Mouse (Mus musculus) heart, adult 2 months (tissue): ENCODE measurements around the gene Rreb1. TPM values are rescaled to one million over a fixed set of nuclear protein-coding genes. Genes with fewer than 3 reads are reported as not detected.
A peak's percentile ranks its signal among the peaks of the same experiment; 100 is the strongest.

Experiments
- DNase-seq, 2 experiments: peaks; one replicate each; pipeline ENCODE4 v3.0.0; 2021
- H3K27ac ChIP-seq: fragments of 200-600 bp; 2 replicates; pipeline ENCODE4 v1.8.1; 2022
- H3K27me3 ChIP-seq: fragments of 200-500 bp; 2 replicates; pipeline ENCODE4 v1.6.1; 2012; ENCODE audit warnings: mild to moderate bottlenecking, low read length, inconsistent platforms, mixed read lengths; ENCODE audit not compliant: control insufficient read depth, insufficient read depth
- H3K36me3 ChIP-seq: fragments of 200-500 bp; 2 replicates; pipeline ENCODE4 v1.6.1; 2012; ENCODE audit warnings: low read length, inconsistent platforms; ENCODE audit not compliant: control insufficient read depth, insufficient read depth
- H3K4me1 ChIP-seq: fragments of 200-500 bp; 2 replicates; pipeline ENCODE4 v1.6.1; 2011; ENCODE audit warnings: low read length; ENCODE audit not compliant: control insufficient read depth, insufficient read depth
- H3K4me3 ChIP-seq: fragments of 200-600 bp; 2 replicates; pipeline ENCODE4 v1.8.1; 2022
- H3K79me2 ChIP-seq: fragments of 200-500 bp; replicated peaks from 2 replicates; pipeline ENCODE4 v1.6.1; 2012; ENCODE audit warnings: mild to moderate bottlenecking, inconsistent platforms, low read length, moderate library complexity, mixed read lengths; ENCODE audit not compliant: control insufficient read depth, insufficient read depth
- H3K9ac ChIP-seq: fragments of 200-500 bp; 2 replicates; pipeline ENCODE4 v1.6.1; 2012; ENCODE audit warnings: low read depth, mild to moderate bottlenecking, control low read depth, inconsistent platforms, low read length, mixed read lengths
- CTCF ChIP-seq: fragments of 200-600 bp; IDR thresholded peaks from 2 replicates; pipeline ENCODE4 v1.8.1; 2022; ENCODE audit warnings: antibody characterized with exemption, mild to moderate bottlenecking, moderate library complexity
- EP300 ChIP-seq: fragments of 200-500 bp; IDR thresholded peaks from 2 replicates; pipeline ENCODE4 v1.6.1; 2011; ENCODE audit warnings: low read depth, low read length, control low read depth; ENCODE audit not compliant: insufficient read depth
- POLR2A ChIP-seq: fragments of 200-500 bp; IDR thresholded peaks from 2 replicates; pipeline ENCODE4 v1.6.1; 2011; ENCODE audit warnings: mild to moderate bottlenecking, low read depth, low read length, control low read depth; ENCODE audit not compliant: insufficient read depth
- WGBS: fragments of 180-500 bp; shearing (Covaris S2); methylation state at CpG from one replicate; pipeline ENCODE4 v1.1.7; 2018; 5-methylcytosine and 5-hydroxymethylcytosine counted together
- intact Hi-C: fragments of 180-260 bp; cut with DNase I; formaldehyde crosslinking; loops from one replicate; pipeline ENCODE4 v1.15.1; 2025
- polyA plus RNA-seq: library from polyadenylated mRNA; depleted of rRNA; stranded (reverse); fragments of >200 nt; gene quantifications from 2 replicates; pipeline ENCODE4 v1.2.3, GENCODE M21; 2012
- total RNA-seq, 2 experiments: library from RNA; stranded (reverse); gene quantifications; 2 replicates each; pipeline ENCODE4 v1.2.3; 2021

Gene Rreb1
- total and polyA plus RNA-seq, 3 experiments: 12.8 to 57.5 (median 34.3) TPM

- intact Hi-C loops: no loop called here
- TF ChIP-seq POLR2A (no peak), EP300 (no peak), CTCF (no peak)
- H3K27ac ChIP-seq: no peak overlapping the region
- WGBS: 54% methylated on average over 6 of the region's 6 CpGs
- H3K9ac ChIP-seq: no peak overlapping the region
- no peak overlapping the region for H3K4me3 ChIP-seq
- H3K4me1 ChIP-seq: peaks cover 2% of the 10 kb centered on the region; the same call in 1 of the 2 replicates
- no peaks in the 10 kb centered on the region for H3K79me2 ChIP-seq
- H3K27me3 ChIP-seq: no peaks in the 10 kb centered on the region
- no peak for DNase-seq
- no peaks in the 10 kb centered on the region for H3K36me3 ChIP-seq
Measured at GRCm38 (mm10) chr13:37802246-37803003, 24.2 kb downstream of the Rreb1 start.

GRCm38 (mm10) chr13:37803244-37803643 lies 25.0 kb downstream of the Rreb1 start:
- WGBS: 87% methylated on average over 5 of the region's 5 CpGs

GRCm38 (mm10) chr13:37804023-37804422 lies 25.8 kb downstream of the Rreb1 start:
- TF ChIP-seq EP300 (no peak), POLR2A (no peak), CTCF (no peak)
- 40% methylated on average over 5 of the region's 5 CpGs for WGBS
- intact Hi-C loops: no loop called here
- no peak for DNase-seq
- H3K27ac ChIP-seq: no peak overlapping the region
- H3K9ac ChIP-seq: no peak overlapping the region
- no peaks in the 10 kb centered on the region for H3K36me3 ChIP-seq
- H3K27me3 ChIP-seq: no peaks in the 10 kb centered on the region
- H3K4me3 ChIP-seq: no peak overlapping the region
- H3K4me1 ChIP-seq: peaks cover 2% of the 10 kb centered on the region; the same call in 1 of the 2 replicates
- H3K79me2 ChIP-seq: no peaks in the 10 kb centered on the region

More at GRCm38 (mm10) chr13:37803244-37803643, 25.0 kb downstream of the Rreb1 start:
- intact Hi-C loops: no loop called here
- Histone ChIP-seq H3K9ac (no peak overlapping the region), H3K4me1 (peaks cover 2% of the 10 kb centered on the region; the same call in 1 of the 2 replicates), H3K4me3 (no peak overlapping the region), H3K36me3 (no peaks in the 10 kb centered on the region), H3K79me2 (no peaks in the 10 kb centered on the region), H3K27me3 (no peaks in the 10 kb centered on the region), H3K27ac (no peak overlapping the region)
- TF ChIP-seq CTCF (no peak), EP300 (no peak), POLR2A (no peak)
- no peak for DNase-seq

DNA sequence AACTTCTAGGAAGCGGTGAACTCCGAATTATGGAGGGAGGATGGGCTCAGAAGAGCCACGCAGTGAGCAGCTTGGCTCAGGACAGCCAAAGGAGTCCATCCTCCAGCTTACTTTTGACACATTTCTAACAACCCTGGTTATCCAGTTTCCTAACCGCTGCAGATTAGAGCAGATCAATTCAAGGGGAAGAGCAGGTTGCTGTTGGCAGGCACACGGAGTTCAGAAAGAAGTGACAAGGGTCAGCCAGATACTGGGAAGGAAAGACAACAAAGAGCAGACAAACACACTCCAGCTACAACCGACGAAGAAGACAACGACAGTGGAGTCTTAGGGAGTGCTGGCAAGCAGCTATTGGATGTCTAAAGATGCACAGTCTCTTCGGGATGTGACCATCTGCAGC lies 36.8 kb downstream of the Rreb1 start:
- no peaks in the 10 kb centered on the region for H3K36me3 ChIP-seq
- no peak overlapping the region for H3K4me3 ChIP-seq
- TF ChIP-seq POLR2A (no peak), EP300 (no peak)
- 48% methylated on average over 9 of the region's 9 CpGs for WGBS
- intact Hi-C loops: no loop called here
- H3K9ac ChIP-seq: no peak overlapping the region
- H3K4me1 ChIP-seq: no peaks in the 10 kb centered on the region
- H3K79me2 ChIP-seq: no peaks in the 10 kb centered on the region
- DNase-seq: no peak
- no peaks in the 10 kb centered on the region for H3K27me3 ChIP-seq
- H3K27ac ChIP-seq: no peak overlapping the region

GRCm38 (mm10) chr13:37816736-37817135 lies 38.5 kb downstream of the Rreb1 start:
- no peaks in the 10 kb centered on the region for H3K27me3 ChIP-seq
- no peaks in the 10 kb centered on the region for H3K79me2 ChIP-seq
- H3K4me1 ChIP-seq: no peaks in the 10 kb centered on the region
- H3K9ac ChIP-seq: no peak overlapping the region
- H3K36me3 ChIP-seq: no peaks in the 10 kb centered on the region
- no peak overlapping the region for H3K4me3 ChIP-seq
- TF ChIP-seq EP300 (no peak), CTCF (no peak), POLR2A (no peak)
- no peak for DNase-seq
- no peak overlapping the region for H3K27ac ChIP-seq
- intact Hi-C loops: no loop called here
- 87% methylated on average over 5 of the region's 5 CpGs for WGBS

GRCm38 (mm10) chr13:37821413-37821812 lies 43.2 kb downstream of the Rreb1 start:
- intact Hi-C loops: loop anchor here (10.0 kb wide), 1 partner anchor 337 kb away; no protein-coding TSS in a partner anchor
- Histone ChIP-seq H3K27me3 (no peaks in the 10 kb centered on the region), H3K36me3 (no peaks in the 10 kb centered on the region), H3K9ac (no peak overlapping the region), H3K4me3 (no peak overlapping the region), H3K27ac (peak overlapping the region; percentile 47; the same call in 1 of the 2 replicates), H3K79me2 (no peaks in the 10 kb centered on the region), H3K4me1 (no peaks in the 10 kb centered on the region; the same call in 1 of the 2 replicates)
- WGBS: 10% methylated on average over 4 of the region's 4 CpGs
- DNase-seq: peak in 1 of 2 experiments; percentile 36
- no peak for TF ChIP-seq POLR2A
- 0 out of 2 replicates have a peak, but pooled peaks have one; percentile 18 for TF ChIP-seq EP300
- TF ChIP-seq CTCF: peak; percentile 53
